Mouse (Mus musculus) frontal cortex, adult 2 months (tissue): ENCODE data around the gene Rgs7bp. TPM values are rescaled to one million over a fixed set of nuclear protein-coding genes. Genes with fewer than 3 reads are reported as not detected.
"Not testable (repeated sequence)": the region's sequence is repeated elsewhere in the genome, so short reads cannot be mapped to it uniquely, and the experiment has no call there.

Experiments used
- DNase-seq, 2 experiments: peaks; one replicate each; pipeline ENCODE4 v3.0.0; 2022; ENCODE audit warnings: low spot score in 1 of 2; ENCODE audit errors: extremely low spot score in 1 of 2
- polyA plus RNA-seq: library from polyadenylated mRNA; depleted of rRNA; stranded (reverse); fragments of >200 nt; gene quantifications from 2 replicates; pipeline ENCODE4 v1.2.3, GENCODE M21; 2012; rRNA removed

Gene Rgs7bp
- polyA plus RNA-seq, 1 experiment = 76.2 TPM

DNA sequence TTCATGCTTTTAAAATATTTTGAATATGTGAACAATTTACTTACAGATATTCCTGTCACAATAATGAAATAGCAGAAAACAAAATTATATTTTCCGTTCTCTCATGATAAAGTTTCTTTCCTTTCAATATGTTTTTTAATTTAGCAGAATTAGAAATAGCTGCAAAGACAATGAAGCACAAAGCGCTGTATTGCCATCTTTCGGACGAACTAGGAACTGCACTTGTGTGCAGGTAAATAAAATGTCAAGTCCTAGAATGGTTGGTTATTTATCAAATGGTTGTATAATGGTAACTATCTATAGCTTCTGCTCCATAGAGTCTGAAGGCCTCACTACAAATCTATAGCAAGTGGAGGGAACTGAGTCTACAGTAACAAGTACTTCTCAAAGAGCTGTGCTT lies 114.9 kb downstream of the Rgs7bp start:
- peak in 1 of 2 experiments; percentile 90 for DNase-seq

DNA sequence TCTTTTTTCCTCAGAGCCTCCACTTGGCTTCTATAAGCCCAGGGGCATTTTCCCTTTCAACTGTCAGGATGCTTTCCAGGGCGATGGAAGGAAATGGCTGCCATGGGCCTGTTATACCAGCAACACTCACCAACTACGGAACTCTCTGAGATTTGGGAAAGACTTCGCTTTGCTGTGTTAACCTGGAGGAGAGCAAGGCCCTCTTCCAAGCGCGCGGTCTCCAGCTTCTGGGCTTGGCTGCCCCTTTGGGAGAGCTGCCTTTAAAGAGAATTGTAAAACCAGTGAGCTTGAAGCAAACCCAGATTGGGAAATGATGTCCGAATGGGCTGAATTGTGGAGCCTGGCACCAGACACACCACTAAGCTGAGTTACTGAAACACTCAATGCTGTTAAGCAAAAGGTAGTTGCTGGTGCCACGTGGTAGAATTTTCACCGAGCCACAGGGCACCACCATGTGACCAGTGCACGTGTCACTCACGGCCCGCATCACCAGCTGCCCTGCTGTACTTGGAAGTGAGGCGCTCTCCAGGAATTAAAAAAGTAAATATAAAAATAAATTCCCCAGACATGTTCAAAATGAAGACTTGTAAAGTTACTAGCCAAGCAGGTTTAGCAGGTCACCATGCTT lies 115.7 kb downstream of the Rgs7bp start:
- no peak for DNase-seq

DNA sequence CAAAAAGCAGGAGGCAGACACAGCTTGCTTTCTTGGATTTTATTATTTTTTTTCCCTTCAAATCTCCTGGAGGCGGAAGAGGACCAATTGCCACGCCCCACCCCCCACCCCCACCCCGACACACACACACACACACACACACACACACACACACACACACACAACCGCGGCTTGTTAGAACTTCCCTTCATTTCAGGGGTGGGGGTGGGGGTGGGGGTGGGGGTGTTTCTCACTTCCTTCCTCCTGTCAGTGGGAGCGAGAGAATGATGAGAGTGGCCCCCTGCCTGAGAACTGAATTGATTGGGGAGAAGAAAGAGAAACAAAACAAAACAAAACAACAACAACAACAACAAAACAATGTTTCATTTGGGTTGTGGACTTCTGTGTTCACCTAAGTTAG lies 117.0 kb downstream of the Rgs7bp start:
- no peak for DNase-seq

DNA sequence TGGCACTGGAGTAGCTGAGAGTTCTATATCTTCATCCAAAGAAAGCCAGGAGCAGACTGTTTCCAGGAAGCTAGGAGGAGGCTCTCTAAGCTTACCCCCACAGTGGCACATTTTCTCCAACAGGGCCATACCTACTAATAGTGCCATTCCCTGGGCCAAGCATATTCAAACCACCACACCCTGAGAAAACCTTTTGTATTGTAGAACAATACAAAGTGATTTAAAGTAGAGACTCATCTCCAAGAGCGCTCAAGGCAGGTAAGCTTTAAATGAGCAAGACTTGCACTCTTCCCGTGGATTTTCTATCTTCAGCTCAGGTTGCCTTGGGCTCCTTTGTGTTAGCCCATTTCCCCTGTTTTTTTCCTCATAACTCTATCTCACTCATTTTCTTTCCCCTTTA lies 118.1 kb downstream of the Rgs7bp start:
- DNase-seq = no peak

DNA sequence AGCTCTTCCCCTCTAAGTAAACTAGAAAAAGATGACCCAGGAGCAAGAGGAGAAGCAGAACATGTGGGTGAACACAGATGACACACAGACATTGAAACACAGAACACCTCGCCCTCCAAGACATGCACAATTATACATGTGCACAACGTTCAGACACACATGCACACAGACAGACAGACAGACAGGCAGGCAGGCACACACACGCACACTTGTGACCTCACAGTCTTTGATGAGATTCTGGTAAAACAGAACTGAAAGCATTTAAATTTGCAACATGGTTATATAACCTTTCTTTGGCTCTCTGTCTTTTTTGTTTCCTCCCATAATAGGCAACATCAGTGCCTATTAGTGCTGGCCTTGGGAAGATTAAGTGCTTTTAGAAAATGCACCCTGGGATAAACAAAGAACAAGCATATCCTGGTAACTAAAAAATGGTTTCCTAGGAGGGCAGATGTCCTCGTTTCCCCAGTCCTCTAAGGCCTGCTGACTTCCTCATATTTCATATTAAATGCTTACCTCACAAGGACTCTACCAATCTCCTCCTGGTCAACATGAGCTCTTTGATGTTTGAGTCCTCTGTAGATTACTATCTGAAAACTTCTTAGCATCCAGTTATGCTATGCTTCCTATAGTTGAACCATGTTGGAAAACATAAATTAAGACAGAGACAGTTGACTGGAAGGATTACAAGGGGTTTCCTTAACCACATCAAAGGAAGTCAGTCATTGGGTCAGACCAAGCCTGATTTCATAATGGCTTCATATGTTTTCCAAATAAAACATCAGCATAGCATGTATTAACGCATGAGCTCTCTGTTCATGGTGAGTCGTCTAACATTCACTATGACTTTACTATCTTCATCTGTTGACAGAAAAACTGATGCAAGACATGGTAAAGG lies 122.8 kb downstream of the Rgs7bp start:
- DNase-seq = no peak

DNA sequence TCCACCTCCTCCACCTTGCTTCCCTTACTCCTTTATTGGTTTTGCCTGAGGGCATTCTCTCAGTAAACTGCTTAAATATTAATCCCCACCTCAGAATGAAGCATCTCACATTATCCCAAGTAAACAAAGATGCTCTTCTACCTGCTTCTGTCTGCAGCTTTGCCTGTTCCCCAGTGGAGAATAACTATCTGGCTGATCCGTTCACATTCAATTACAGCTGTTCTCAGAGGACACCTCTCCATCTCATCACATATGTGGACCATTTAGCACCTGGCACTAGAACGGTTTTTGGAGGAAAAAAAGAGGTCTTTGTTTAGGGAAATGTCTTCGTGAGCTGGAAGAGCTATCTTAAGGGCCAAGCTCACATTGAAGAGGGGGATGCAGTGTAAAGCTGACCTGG lies 123.9 kb downstream of the Rgs7bp start:
- DNase-seq = no peak

DNA sequence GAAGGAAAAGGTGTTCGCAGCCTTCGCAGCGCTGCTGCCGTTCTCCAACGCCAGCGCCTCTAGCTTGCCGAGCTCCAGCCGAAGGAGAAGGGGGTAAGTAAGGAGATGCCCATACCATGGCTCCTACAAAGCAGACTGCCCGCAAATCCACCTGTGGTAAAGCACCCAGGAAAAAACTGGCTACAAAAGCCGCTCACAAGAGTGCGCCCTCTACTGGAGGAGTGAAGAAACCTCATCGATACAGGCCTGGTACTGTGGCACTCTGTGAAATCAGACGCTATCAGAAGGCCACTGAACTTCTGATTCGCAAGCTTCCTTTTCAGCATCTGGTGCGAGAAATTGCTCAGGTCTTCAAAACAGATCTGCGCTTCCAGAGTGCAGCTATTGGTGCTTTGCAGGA lies 136.1 kb downstream of the Rgs7bp start:
- no peak for DNase-seq

DNA sequence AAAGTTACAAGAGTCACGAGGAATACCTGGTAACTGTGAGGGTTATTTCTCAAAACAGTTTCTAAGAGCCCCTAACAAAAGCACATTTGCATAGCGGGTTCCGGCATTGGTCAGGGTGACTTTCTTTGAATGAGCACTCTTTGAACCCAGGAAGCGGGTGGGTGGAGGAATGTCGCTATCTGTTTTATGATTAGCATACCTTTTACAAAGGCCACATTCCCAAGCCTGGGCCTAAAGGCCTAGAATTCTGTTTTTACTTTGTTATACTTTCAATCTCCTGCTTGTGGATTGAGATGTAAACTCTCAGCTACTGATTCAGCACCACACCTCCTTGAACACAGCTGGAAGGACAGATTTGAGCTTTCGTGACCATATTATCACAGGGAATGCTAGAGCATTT lies 138.0 kb downstream of the Rgs7bp start:
- not testable (repeated sequence) for DNase-seq

DNA sequence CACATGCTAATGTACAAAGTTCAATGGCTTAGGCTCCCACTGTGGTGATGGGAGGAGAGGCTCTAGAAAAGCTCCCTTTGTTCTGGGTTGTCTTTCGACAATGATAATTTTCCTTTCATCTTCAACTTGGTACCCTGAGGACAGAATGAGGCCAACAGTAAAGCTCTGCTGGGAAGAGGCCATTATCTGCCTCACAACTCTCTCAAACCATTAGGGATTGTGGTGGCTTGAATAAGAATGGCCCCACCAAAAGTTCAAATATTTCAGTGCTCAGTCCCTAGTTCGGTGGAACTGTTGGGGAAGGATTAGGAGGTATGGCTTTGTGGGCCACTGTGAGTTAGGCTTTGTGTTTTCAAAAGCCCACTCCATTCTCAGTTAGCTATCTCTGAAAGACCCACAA lies 138.6 kb downstream of the Rgs7bp start:
- DNase-seq = no peak

DNA sequence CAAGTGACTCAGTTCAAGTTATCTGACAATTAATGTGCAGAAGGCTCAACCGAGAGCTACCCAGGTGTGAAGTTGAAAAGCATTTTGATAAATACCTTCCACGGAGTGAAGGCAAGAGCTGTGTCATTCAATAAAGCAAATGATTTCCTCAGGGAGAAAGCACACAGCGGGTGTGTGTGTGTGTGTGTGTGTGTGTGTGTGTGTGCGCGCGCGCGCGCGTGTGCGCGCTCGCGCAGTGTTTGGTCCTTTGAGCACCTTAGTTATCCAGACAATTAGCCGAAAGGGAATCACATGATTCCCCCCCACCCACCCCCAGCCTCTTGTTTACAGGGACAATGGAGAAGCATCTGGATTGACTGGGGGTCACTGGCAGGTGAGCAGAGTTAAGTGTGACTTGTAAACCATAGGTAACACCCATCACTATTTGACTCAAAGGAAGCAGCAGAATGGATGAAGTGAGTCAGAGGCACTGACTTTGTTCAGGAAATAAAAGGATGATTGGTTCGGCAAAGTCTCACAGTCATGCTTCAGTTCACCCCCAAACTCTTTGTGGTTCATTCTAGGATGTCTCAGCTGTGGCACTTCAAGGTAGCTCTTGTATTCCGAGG lies 140.3 kb downstream of the Rgs7bp start:
- no peak for DNase-seq

DNA sequence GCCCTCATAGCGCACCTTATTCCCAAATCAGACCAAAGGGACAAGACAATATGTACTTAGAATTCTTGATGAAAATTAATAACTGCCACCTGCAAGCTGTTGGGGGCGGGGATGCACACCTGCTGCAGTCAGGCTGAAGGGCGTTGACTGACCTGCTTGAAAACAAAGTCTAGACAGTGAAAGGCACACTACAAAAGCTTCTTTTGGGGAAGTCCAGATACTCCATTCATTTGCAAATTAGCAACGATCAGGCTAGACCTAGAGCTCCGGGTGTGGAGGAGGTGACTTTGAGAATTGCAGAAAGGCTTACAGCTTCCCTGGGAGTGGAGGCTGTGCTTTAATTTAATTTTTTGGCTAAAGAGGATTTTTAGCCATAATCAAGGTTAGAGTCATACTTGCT lies 143.1 kb downstream of the Rgs7bp start:
- DNase-seq = not testable (repeated sequence)

DNA sequence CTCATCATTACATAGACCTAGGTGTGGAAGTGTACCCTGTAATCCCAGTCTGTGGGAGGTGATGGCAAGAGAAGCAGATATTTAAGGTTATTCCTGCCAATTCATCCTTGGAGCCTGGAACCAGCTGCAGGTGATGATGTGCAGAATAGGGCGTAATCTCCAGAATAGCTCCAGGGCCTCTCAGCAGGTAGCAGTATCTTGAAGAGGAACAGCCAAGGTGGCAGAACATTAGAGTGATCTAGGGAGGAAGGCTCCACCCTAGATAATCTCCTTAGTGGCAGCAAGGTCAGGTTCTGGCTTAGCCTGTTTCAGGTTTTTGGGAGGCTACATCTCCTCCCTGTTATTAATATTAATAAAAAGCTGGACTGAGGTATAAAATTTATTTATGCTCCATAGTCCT lies 143.7 kb downstream of the Rgs7bp start:
- not testable (repeated sequence) for DNase-seq

DNA sequence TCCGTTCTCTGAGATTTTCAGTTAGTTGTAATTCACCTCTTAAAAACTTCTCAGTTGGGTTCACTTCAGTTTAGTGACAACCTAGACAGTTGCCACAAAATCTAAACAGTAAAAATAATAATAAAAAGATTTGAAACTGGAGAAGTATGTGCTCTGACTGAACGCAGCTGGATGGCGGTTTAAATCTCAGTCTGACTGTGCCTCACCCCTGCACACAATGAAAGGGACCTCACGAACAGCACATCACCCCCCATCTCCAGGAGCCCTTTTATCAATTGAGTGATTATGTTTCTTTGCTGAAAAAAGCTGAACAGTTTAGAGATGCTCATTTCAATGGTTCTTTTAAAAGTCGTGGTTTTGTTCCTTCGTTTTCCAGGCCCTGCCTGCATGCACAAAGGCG lies 146.0 kb downstream of the Rgs7bp start:
- no peak for DNase-seq

Other genes starting within 250 kb of the Rgs7bp start
- gene Cwc27, start 237.8 kb downstream of the Rgs7bp start, polyA plus RNA-seq = 16.4 and 19.3 TPM in 2 replicates
- 0.46 and 0.82 TPM in 2 replicates for gene Shisal2b, start 191.0 kb downstream of the Rgs7bp start, polyA plus RNA-seq
- not detected in 2 replicates for gene 4933425L06Rik, start 27.2 kb upstream of the Rgs7bp start, polyA plus RNA-seq
- gene Rnf180, start 239.9 kb upstream of the Rgs7bp start, polyA plus RNA-seq = 18.5 and 18.9 TPM in 2 replicates